Mouse (Mus musculus) ES-E14 (cell line): ENCODE measurements around the gene Pcbp4. TPM values are rescaled to one million over a fixed set of nuclear protein-coding genes. Genes with fewer than 3 reads are reported as not detected.

Source experiments
- DNase-seq: peaks from one replicate; pipeline ENCODE4 v3.0.0-alpha.2; 2013; ENCODE audit warnings: low read depth, low spot score
- H3K27ac ChIP-seq: 2 replicates; pipeline ENCODE4 v1.5.1; 2012; ENCODE audit warnings: low read depth, mild to moderate bottlenecking, low read length, moderate library complexity, mixed read lengths; ENCODE audit not compliant: poor library complexity, insufficient read depth, severe bottlenecking
- H3K36me3 ChIP-seq: 2 replicates; pipeline ENCODE4 v1.6.1; 2012; ENCODE audit warnings: mild to moderate bottlenecking, low read length, moderate library complexity, mixed read lengths; ENCODE audit not compliant: control insufficient read depth, poor library complexity, insufficient read depth, severe bottlenecking
- H3K4me1 ChIP-seq, 2 experiments: fragments of 150-350 bp in 1 of 2; sonication (generic) in 1 of 2; 2 replicates each; pipeline ENCODE4 v1.6.1; 2012; ENCODE audit warnings: low read length in 2 of 2, mild to moderate bottlenecking in 1 of 2, mixed read lengths in 1 of 2; ENCODE audit not compliant: control insufficient read depth in 2 of 2, insufficient read depth in 2 of 2, poor library complexity in 1 of 2
- H3K4me3 ChIP-seq, 2 experiments: fragments of 150-350 bp in 1 of 2; sonication (generic) in 1 of 2; 2 replicates each; pipeline ENCODE4 v1.5.1; 2012; ENCODE audit warnings: low read length in 2 of 2, low read depth in 1 of 2, mild to moderate bottlenecking in 1 of 2, mixed read lengths in 1 of 2; ENCODE audit not compliant: insufficient read depth in 1 of 2, poor library complexity in 1 of 2, severe bottlenecking in 1 of 2
- H3K9ac ChIP-seq: 2 replicates; pipeline ENCODE4 v1.6.1; 2012; ENCODE audit warnings: low read depth, mild to moderate bottlenecking, low read length, mixed read lengths; ENCODE audit not compliant: poor library complexity, insufficient read depth, severe bottlenecking
- H3K9me3 ChIP-seq: fragments of 150-350 bp; sonication (generic); 2 replicates; pipeline ENCODE4 v1.6.1; 2012; ENCODE audit warnings: low read depth, mild to moderate bottlenecking, low read length; ENCODE audit not compliant: control insufficient read depth, insufficient read depth
- CHD2 ChIP-seq: IDR thresholded peaks from 2 replicates; pipeline ENCODE4 v1.6.1; 2014; ENCODE audit warnings: mild to moderate bottlenecking, low read depth, low read length, inconsistent platforms
- HCFC1 ChIP-seq: IDR thresholded peaks from 2 replicates; pipeline ENCODE4 v1.6.1; 2012; ENCODE audit warnings: low read length, inconsistent platforms, borderline replicate concordance; ENCODE audit not compliant: insufficient read depth
- MAFK ChIP-seq: IDR thresholded peaks from 2 replicates; pipeline ENCODE4 v1.6.1; 2014; ENCODE audit warnings: mild to moderate bottlenecking, low read depth, low read length, inconsistent platforms; ENCODE audit not compliant: insufficient read depth
- ZC3H11A ChIP-seq: IDR thresholded peaks from 2 replicates; pipeline ENCODE4 v1.6.1; 2012; ENCODE audit warnings: low read depth, mild to moderate bottlenecking, inconsistent platforms, low read length, borderline replicate concordance
- ZNF384 ChIP-seq: IDR thresholded peaks from 2 replicates; pipeline ENCODE4 v1.6.1; 2012; ENCODE audit warnings: low read depth, low read length, inconsistent platforms
- in situ Hi-C, 2 experiments: fragments of 600-800 bp; cut with MboI; formaldehyde crosslinking; loops; one replicate each; pipeline ENCODE4 v1.15.1; 2025; ENCODE audit warnings: low sequenced_read_pairs in 2 of 2, inconsistent platforms in 1 of 2; ENCODE audit not compliant: unreplicated experiment in 2 of 2
- total RNA-seq: library from RNA; depleted of rRNA; stranded (reverse); fragments of 300-350 nt; gene quantifications from 2 replicates; pipeline ENCODE4 v1.2.3, GENCODE M21; 2012

Pcbp4 gene
- total RNA-seq, 1 experiment: 140 TPM

GRCm38 (mm10) chr9:106465571-106466200 lies 12.6 kb downstream of the Pcbp4 start, which contains the start of gene Gpr62:
Gene Gpr62, minus strand, starts transcription at chr9:106465938.
- TF ChIP-seq HCFC1 (no peak), ZC3H11A (no peak), MAFK (no peak), CHD2 (no peak), ZNF384 (no peak)
- Histone ChIP-seq H3K36me3 (peaks cover 25% of the 10 kb centered on the region), H3K4me1 (peaks cover 3 to 33% of the 10 kb centered on the region in 2 experiments; a peak in 3 of 4 replicates), H3K27ac (no peak within 1 kb of the TSS), H3K9ac (peak within 1 kb of the TSS; percentile 81), H3K9me3 (no peaks in the 10 kb centered on the region), H3K4me3 (peak within 1 kb of the TSS; percentile 79 to 83)
- in situ Hi-C loops: no loop called here
- no peak for DNase-seq

GRCm38 (mm10) chr9:106466721-106467120 lies 13.6 kb downstream of the Pcbp4 start:
- in situ Hi-C loops: no loop called here
- peaks cover 3 to 38% of the 10 kb centered on the region in 2 experiments; a peak in 3 of 4 replicates for H3K4me1 ChIP-seq

GRCm38 (mm10) chr9:106467746-106468145 lies 14.7 kb downstream of the Pcbp4 start:
- H3K4me1 ChIP-seq: peaks cover 3 to 36% of the 10 kb centered on the region in 2 experiments; a peak in 3 of 4 replicates

More at GRCm38 (mm10) chr9:106466721-106467120, 13.6 kb downstream of the Pcbp4 start:
- DNase-seq: no peak
- TF ChIP-seq MAFK (no peak), HCFC1 (no peak), CHD2 (no peak), ZNF384 (no peak), ZC3H11A (no peak)
- Histone ChIP-seq H3K9me3 (no peaks in the 10 kb centered on the region), H3K9ac (no peak overlapping the region), H3K27ac (no peak overlapping the region), H3K36me3 (peaks cover 17% of the 10 kb centered on the region), H3K4me3 (no peak overlapping the region)

GRCm38 (mm10) chr9:106469317-106469716 lies 16.2 kb downstream of the Pcbp4 start:
- Histone ChIP-seq H3K4me1 (peaks cover 3 to 23% of the 10 kb centered on the region in 2 experiments; a peak in 2 of 4 replicates), H3K9ac (no peak overlapping the region), H3K36me3 (no peaks in the 10 kb centered on the region), H3K4me3 (no peak overlapping the region), H3K27ac (no peak overlapping the region), H3K9me3 (no peaks in the 10 kb centered on the region)
- TF ChIP-seq HCFC1 (no peak), ZNF384 (no peak), ZC3H11A (no peak), CHD2 (no peak)
- in situ Hi-C loops: no loop called here
- DNase-seq: no peak

More at GRCm38 (mm10) chr9:106467746-106468145, 14.7 kb downstream of the Pcbp4 start:
- in situ Hi-C loops: no loop called here
- Histone ChIP-seq H3K9me3 (no peaks in the 10 kb centered on the region), H3K4me3 (no peak overlapping the region), H3K9ac (no peak overlapping the region), H3K27ac (no peak overlapping the region), H3K36me3 (peaks cover 8% of the 10 kb centered on the region)
- no peak for DNase-seq
- no peak for TF ChIP-seq HCFC1
- no peak for TF ChIP-seq CHD2
- no peak for TF ChIP-seq MAFK
- no peak for TF ChIP-seq ZNF384
- TF ChIP-seq ZC3H11A: no peak
